Mouse (Mus musculus): ENCODE results near the gene Cd69. TPM values are rescaled to one million over a fixed set of nuclear protein-coding genes. Genes with fewer than 3 reads are reported as not detected.

The Cd69 gene
- total and polyA plus RNA-seq, 2 experiments from 2014 or later, result not detected

DNA sequence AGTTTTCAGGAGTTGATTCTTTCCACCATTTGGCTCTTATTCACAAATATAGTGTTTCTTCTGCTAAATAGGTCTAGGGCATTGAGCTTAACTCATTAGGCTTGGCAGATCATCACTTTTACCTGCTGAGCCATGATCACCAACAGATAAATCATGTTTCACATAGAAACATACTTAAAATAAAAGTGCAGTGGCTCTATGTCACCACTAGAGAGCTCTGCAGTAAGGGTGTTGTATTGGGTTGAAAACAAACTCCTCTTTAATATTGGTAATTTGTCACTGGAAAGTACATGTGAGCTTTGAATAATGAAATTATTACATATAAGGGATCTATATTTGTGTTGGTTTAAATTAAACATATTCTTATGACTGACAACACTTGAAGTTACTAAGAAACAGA lies 15.2 kb downstream of the Cd69 start:
- Histone ChIP-seq H3K27me3 (ENCODE audit: control insufficient read depth, insufficient read depth, low read length) (no peaks in the 10 kb centered on the region), H3K9me3 (replicated peaks; ENCODE audit: control insufficient read depth, low read length) (no peaks in the 10 kb centered on the region), H3K36me3 (replicated peaks; ENCODE audit: control insufficient read depth, insufficient read depth, low read length) (no peaks in the 10 kb centered on the region), H3K4me2 (ENCODE audit: low read depth, low read length) (no peak overlapping the region), H3K4me3 (ENCODE audit: low read depth, low read length) (no peak overlapping the region), H3K27ac (ENCODE audit: low read depth) (no peak overlapping the region), H3K9ac (replicated peaks; ENCODE audit: low read depth, low read length) (no peak overlapping the region), H3K4me1 (ENCODE audit: control insufficient read depth, insufficient read depth) (no peaks in the 10 kb centered on the region)
- TF ChIP-seq CTCF (IDR thresholded peaks at IDR 0.05; ENCODE audit: low read depth) (peak; percentile 46), EP300 (IDR thresholded peaks at IDR 0.05; ENCODE audit: low read depth) (no peak)
- no peak for DNase-seq (ENCODE audit: low spot score)
- ATAC-seq (ENCODE audit: insufficient read depth, low read depth), result no peak

DNA sequence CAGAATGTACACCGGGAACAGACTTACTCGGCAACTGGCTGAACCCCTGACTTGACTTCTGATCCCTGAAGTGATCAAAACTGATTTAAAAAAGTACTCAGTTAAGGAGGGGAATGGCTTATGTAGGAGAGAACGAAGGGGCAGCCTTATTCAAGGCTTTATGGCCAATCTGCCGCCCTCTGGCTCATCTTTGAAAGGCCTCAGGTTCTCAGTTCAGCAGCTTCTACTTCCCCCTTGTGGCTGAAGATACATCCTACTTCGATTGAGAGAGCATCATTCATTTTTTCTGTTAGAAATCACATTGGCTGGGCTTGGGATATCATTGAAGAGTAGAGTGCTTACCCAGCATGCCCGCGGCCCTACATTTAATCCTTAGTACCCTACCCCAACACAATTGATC lies 19.2 kb downstream of the Cd69 start:
- 53% methylated on average over 7 of the region's 7 CpGs for WGBS
- TF ChIP-seq CTCF (IDR thresholded peaks at IDR 0.05; ENCODE audit: low read depth) (peak; percentile 58), EP300 (IDR thresholded peaks at IDR 0.05; ENCODE audit: low read depth) (no peak)
- peak; percentile 43 for DNase-seq (ENCODE audit: low spot score)
- Histone ChIP-seq H3K27me3 (ENCODE audit: control insufficient read depth, insufficient read depth, low read length) (no peaks in the 10 kb centered on the region), H3K4me1 (ENCODE audit: control insufficient read depth, insufficient read depth) (no peaks in the 10 kb centered on the region), H3K27ac (ENCODE audit: low read depth) (no peak overlapping the region), H3K4me2 (ENCODE audit: low read depth, low read length) (no peak overlapping the region), H3K4me3 (ENCODE audit: low read depth, low read length) (no peak overlapping the region), H3K36me3 (replicated peaks; ENCODE audit: control insufficient read depth, insufficient read depth, low read length) (no peaks in the 10 kb centered on the region), H3K9me3 (replicated peaks; ENCODE audit: control insufficient read depth, low read length) (no peaks in the 10 kb centered on the region), H3K9ac (replicated peaks; ENCODE audit: low read depth, low read length) (no peak overlapping the region)
- ATAC-seq (ENCODE audit: insufficient read depth, low read depth), result no peak

DNA sequence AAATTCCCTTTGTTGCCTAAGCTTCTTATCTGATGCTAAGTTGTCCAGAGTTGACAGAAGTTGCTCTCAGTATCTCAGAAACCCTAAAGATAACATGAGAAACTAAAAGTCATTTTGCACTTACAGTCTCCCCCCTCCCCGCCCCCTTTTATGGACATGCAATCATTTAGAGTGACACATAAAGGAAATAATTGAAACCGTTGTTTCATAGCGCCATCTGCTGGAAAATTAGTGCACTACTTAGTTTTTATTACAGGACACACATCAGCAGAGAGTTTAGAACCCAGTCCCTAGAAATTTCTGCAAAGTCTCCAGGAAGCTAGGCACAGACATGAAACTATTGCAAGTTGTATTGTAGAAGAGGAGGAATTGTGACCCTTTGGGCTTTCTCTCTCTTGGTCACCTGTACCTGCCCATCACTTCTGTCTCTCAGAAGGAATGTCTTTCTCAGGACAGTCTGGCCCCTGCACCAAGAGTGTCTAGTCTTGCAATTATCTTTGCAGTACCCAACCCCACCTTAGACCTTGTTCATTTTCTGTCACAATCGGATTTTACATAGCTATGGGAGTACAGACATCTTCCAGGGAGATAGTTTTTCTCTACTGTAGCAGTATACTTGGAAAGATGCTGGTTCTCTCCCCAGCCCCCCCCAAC lies 20.2 kb downstream of the Cd69 start:
- no peak overlapping the region for H3K9ac ChIP-seq (replicated peaks; ENCODE audit: low read depth, low read length)
- H3K36me3 ChIP-seq (replicated peaks; ENCODE audit: control insufficient read depth, insufficient read depth, low read length), result no peaks in the 10 kb centered on the region
- H3K27ac ChIP-seq (ENCODE audit: low read depth), result no peak overlapping the region
- peak; percentile 72 for DNase-seq (ENCODE audit: low spot score)
- ATAC-seq (ENCODE audit: insufficient read depth, low read depth), result no peak
- H3K4me2 ChIP-seq (ENCODE audit: low read depth, low read length), result no peak overlapping the region
- H3K27me3 ChIP-seq (ENCODE audit: control insufficient read depth, insufficient read depth, low read length), result no peaks in the 10 kb centered on the region
- TF ChIP-seq EP300 (IDR thresholded peaks at IDR 0.05; ENCODE audit: low read depth), result no peak
- peak; percentile 69 for TF ChIP-seq CTCF (IDR thresholded peaks at IDR 0.05; ENCODE audit: low read depth)
- H3K9me3 ChIP-seq (replicated peaks; ENCODE audit: control insufficient read depth, low read length), result no peaks in the 10 kb centered on the region
- no peaks in the 10 kb centered on the region for H3K4me1 ChIP-seq (ENCODE audit: control insufficient read depth, insufficient read depth)
- WGBS, result 7% methylated on average over 4 of the region's 4 CpGs
- no peak overlapping the region for H3K4me3 ChIP-seq (ENCODE audit: low read depth, low read length)

DNA sequence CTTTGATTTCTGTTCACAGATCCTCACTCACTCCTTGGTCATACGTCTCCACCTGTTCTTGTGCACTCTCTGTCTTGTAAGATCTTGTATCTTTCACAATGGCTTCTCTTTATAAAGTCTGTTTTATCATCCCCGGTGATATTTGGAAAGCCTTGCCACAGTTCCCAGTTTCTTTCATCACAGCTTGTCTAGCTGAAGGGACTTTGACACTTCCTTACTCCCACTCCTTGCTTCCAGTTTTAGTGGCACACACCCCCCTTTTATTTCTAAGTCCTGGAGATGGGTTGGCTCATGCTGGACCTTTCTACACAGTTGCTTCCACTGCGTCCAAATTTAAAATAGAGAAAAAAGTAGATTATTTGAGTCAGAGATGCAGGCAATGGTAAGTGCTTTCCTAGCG lies 20.9 kb downstream of the Cd69 start:
- TF ChIP-seq CTCF (IDR thresholded peaks at IDR 0.05; ENCODE audit: low read depth), result no peak
- no peak for TF ChIP-seq EP300 (IDR thresholded peaks at IDR 0.05; ENCODE audit: low read depth)
- no peaks in the 10 kb centered on the region for H3K4me1 ChIP-seq (ENCODE audit: control insufficient read depth, insufficient read depth)
- H3K36me3 ChIP-seq (replicated peaks; ENCODE audit: control insufficient read depth, insufficient read depth, low read length), result no peaks in the 10 kb centered on the region
- no peak overlapping the region for H3K4me3 ChIP-seq (ENCODE audit: low read depth, low read length)
- H3K4me2 ChIP-seq (ENCODE audit: low read depth, low read length), result no peak overlapping the region
- ATAC-seq (ENCODE audit: insufficient read depth, low read depth) (no peak), DNase-seq (ENCODE audit: low spot score) (no peak)
- no peak overlapping the region for H3K27ac ChIP-seq (ENCODE audit: low read depth)
- H3K9ac ChIP-seq (replicated peaks; ENCODE audit: low read depth, low read length), result no peak overlapping the region
- no peaks in the 10 kb centered on the region for H3K27me3 ChIP-seq (ENCODE audit: control insufficient read depth, insufficient read depth, low read length)
- no peaks in the 10 kb centered on the region for H3K9me3 ChIP-seq (replicated peaks; ENCODE audit: control insufficient read depth, low read length)
- 66% methylated on average over 4 of the region's 4 CpGs for WGBS

DNA sequence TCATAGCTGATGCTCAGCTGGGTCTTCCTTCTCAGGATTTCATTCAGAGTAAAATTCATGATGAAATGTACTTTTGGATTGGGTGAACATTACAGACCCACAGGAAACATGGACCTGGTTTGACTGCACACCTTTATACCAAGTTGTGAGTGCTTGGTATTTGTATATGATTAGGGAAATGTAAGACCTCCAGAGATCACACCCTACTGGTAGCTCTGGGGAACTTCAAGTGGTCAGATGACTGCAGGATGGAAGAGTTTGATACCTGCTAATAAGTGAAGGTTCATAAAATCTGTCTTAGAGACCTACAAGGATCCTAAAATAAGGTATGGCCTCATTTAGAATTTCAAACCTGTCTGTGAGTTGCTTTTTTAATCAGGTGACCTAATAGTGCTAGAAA lies 27.0 kb downstream of the Cd69 start:
- H3K9me3 ChIP-seq (replicated peaks; ENCODE audit: control insufficient read depth, low read length), result no peaks in the 10 kb centered on the region
- DNase-seq (ENCODE audit: low spot score) (no peak), ATAC-seq (ENCODE audit: insufficient read depth, low read depth) (no peak)
- no peak overlapping the region for H3K4me3 ChIP-seq (ENCODE audit: low read depth, low read length)
- no peaks in the 10 kb centered on the region for H3K4me1 ChIP-seq (ENCODE audit: control insufficient read depth, insufficient read depth)
- no peaks in the 10 kb centered on the region for H3K27me3 ChIP-seq (ENCODE audit: control insufficient read depth, insufficient read depth, low read length)
- no peak overlapping the region for H3K9ac ChIP-seq (replicated peaks; ENCODE audit: low read depth, low read length)
- H3K4me2 ChIP-seq (ENCODE audit: low read depth, low read length), result no peak overlapping the region
- no peaks in the 10 kb centered on the region for H3K36me3 ChIP-seq (replicated peaks; ENCODE audit: control insufficient read depth, insufficient read depth, low read length)
- H3K27ac ChIP-seq (ENCODE audit: low read depth), result no peak overlapping the region
- TF ChIP-seq CTCF (IDR thresholded peaks at IDR 0.05; ENCODE audit: low read depth), result peak; percentile 37
- no peak for TF ChIP-seq EP300 (IDR thresholded peaks at IDR 0.05; ENCODE audit: low read depth)

DNA sequence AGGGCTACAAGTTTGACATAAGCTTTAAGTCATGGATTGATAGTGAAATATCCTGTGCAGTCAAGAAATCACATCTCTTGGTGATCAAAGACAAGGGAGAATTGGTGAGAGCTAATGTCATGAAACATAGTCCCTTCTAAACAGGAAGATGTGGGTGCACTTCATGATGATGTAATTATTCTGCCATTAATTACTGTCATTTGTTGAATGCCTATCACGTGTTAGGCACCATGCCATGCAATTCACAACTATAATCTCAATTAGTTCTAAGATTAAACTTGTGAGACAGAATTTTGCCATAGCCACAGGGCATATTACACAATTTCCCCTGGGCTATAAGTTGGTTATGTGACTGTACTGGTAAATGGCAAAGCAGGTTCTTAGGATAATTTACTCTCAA lies 28.2 kb downstream of the Cd69 start:
- WGBS, result 54% methylated on average over 1 of the region's 1 CpGs
- DNase-seq (ENCODE audit: low spot score) (no peak), ATAC-seq (ENCODE audit: insufficient read depth, low read depth) (no peak)
- no peak overlapping the region for H3K4me3 ChIP-seq (ENCODE audit: low read depth, low read length)
- no peaks in the 10 kb centered on the region for H3K36me3 ChIP-seq (replicated peaks; ENCODE audit: control insufficient read depth, insufficient read depth, low read length)
- no peak overlapping the region for H3K4me2 ChIP-seq (ENCODE audit: low read depth, low read length)
- no peak for TF ChIP-seq EP300 (IDR thresholded peaks at IDR 0.05; ENCODE audit: low read depth)
- TF ChIP-seq CTCF (IDR thresholded peaks at IDR 0.05; ENCODE audit: low read depth), result no peak
- H3K27me3 ChIP-seq (ENCODE audit: control insufficient read depth, insufficient read depth, low read length), result no peaks in the 10 kb centered on the region
- H3K27ac ChIP-seq (ENCODE audit: low read depth), result no peak overlapping the region
- H3K9ac ChIP-seq (replicated peaks; ENCODE audit: low read depth, low read length), result no peak overlapping the region
- H3K9me3 ChIP-seq (replicated peaks; ENCODE audit: control insufficient read depth, low read length), result no peaks in the 10 kb centered on the region
- no peaks in the 10 kb centered on the region for H3K4me1 ChIP-seq (ENCODE audit: control insufficient read depth, insufficient read depth)
